Mouse (Mus musculus): ENCODE results near the gene Kdm6b. TPM values are rescaled to one million over a fixed set of nuclear protein-coding genes. Genes with fewer than 3 reads are reported as not detected.

Gene Kdm6b
- polyA plus RNA-seq, 1 experiment from 2014 or later = 19.5 TPM

- H3K4me1 ChIP-seq (replicated peaks) = no peaks in the 10 kb centered on the region
- H3K36me3 ChIP-seq = peaks cover 83% of the 10 kb centered on the region
- no peak for ATAC-seq (replicated peaks; ENCODE audit: insufficient number of reproducible peaks, insufficient read depth, low FRiP score, low read depth)
- no peak overlapping the region for H3K4me2 ChIP-seq
- no peaks in the 10 kb centered on the region for H3K27me3 ChIP-seq
- no peaks in the 10 kb centered on the region for H3K9me3 ChIP-seq (replicated peaks)
- H3K27ac ChIP-seq = no peak overlapping the region
- no peak overlapping the region for H3K9ac ChIP-seq
- WGBS = 86% methylated on average over 12 of the region's 12 CpGs
- H3K4me3 ChIP-seq = no peak overlapping the region
Observed at GRCm38 (mm10) chr11:69357690-69358089, 55.8 kb downstream of the Kdm6b start.

GRCm38 (mm10) chr11:69356544-69356943, 56.9 kb downstream of the Kdm6b start:
- ATAC-seq (replicated peaks; ENCODE audit: insufficient number of reproducible peaks, insufficient read depth, low FRiP score, low read depth) = no peak
- peaks cover 85% of the 10 kb centered on the region for H3K36me3 ChIP-seq
- 87% methylated on average over 5 of the region's 5 CpGs for WGBS

More at GRCm38 (mm10) chr11:69356544-69356943, 56.9 kb downstream of the Kdm6b start:
- Histone ChIP-seq H3K4me2 (no peak overlapping the region), H3K9ac (no peak overlapping the region), H3K4me3 (no peak overlapping the region), H3K4me1 (replicated peaks) (no peaks in the 10 kb centered on the region), H3K27me3 (no peaks in the 10 kb centered on the region), H3K9me3 (replicated peaks) (no peaks in the 10 kb centered on the region), H3K27ac (no peak overlapping the region)

Other genes starting within 250 kb of the Kdm6b start
- 1.9 and 2.1 TPM in 2 replicates for gene Alox8, start 215.8 kb downstream of the Kdm6b start, polyA plus RNA-seq (2015; fragmentation: Nextera tagmentation; extraction: Ambion mirVana)
- gene Gucy2e, start 176.6 kb downstream of the Kdm6b start, polyA plus RNA-seq (2015; fragmentation: Nextera tagmentation; extraction: Ambion mirVana) = 0.08 and 0.13 TPM in 2 replicates
- 12.7 and 17.2 TPM in 2 replicates for gene Cntrob, start 89.9 kb downstream of the Kdm6b start, polyA plus RNA-seq (2015; fragmentation: Nextera tagmentation; extraction: Ambion mirVana)
- gene Trappc1, start 89.7 kb downstream of the Kdm6b start, polyA plus RNA-seq (2015; fragmentation: Nextera tagmentation; extraction: Ambion mirVana) = 163 and 164 TPM in 2 replicates
- gene Kcnab3, start 87.4 kb downstream of the Kdm6b start, polyA plus RNA-seq (2015; fragmentation: Nextera tagmentation; extraction: Ambion mirVana) = 0.77 and 1.1 TPM in 2 replicates
- 6.6 and 7.3 TPM in 2 replicates for gene Rnf227, start 73.2 kb downstream of the Kdm6b start, polyA plus RNA-seq (2015; fragmentation: Nextera tagmentation; extraction: Ambion mirVana)
- 14.2 and 22.9 TPM in 2 replicates for gene Chd3, start 44.3 kb downstream of the Kdm6b start, polyA plus RNA-seq (2015; fragmentation: Nextera tagmentation; extraction: Ambion mirVana)
- 129 and 132 TPM in 2 replicates for gene Naa38, start 18.2 kb downstream of the Kdm6b start, polyA plus RNA-seq (2015; fragmentation: Nextera tagmentation; extraction: Ambion mirVana)
- 20.6 and 24.0 TPM in 2 replicates for gene Cyb5d1, start 18.0 kb downstream of the Kdm6b start, polyA plus RNA-seq (2015; fragmentation: Nextera tagmentation; extraction: Ambion mirVana)
- 37.3 and 40.6 TPM in 2 replicates for gene Tmem88, start 15.4 kb downstream of the Kdm6b start, polyA plus RNA-seq (2015; fragmentation: Nextera tagmentation; extraction: Ambion mirVana)
- gene Dnah2, start 135.4 kb upstream of the Kdm6b start, polyA plus RNA-seq (2015; fragmentation: Nextera tagmentation; extraction: Ambion mirVana) = 0.21 and 0.42 TPM in 2 replicates
- gene Efnb3, start 146.5 kb upstream of the Kdm6b start, polyA plus RNA-seq (2015; fragmentation: Nextera tagmentation; extraction: Ambion mirVana) = 53.8 and 59.7 TPM in 2 replicates
- 13.3 and 17.0 TPM in 2 replicates for gene Wrap53, start 166.6 kb upstream of the Kdm6b start, polyA plus RNA-seq (2015; fragmentation: Nextera tagmentation; extraction: Ambion mirVana)
- 59.4 and 88.1 TPM in 2 replicates for gene Trp53, start 166.7 kb upstream of the Kdm6b start, polyA plus RNA-seq (2015; fragmentation: Nextera tagmentation; extraction: Ambion mirVana)
- gene Atp1b2, start 192.3 kb upstream of the Kdm6b start, polyA plus RNA-seq (2015; fragmentation: Nextera tagmentation; extraction: Ambion mirVana) = 24.2 and 24.5 TPM in 2 replicates
- 0.29 TPM in 1 of 2 replicates, not detected in the other for gene Shbg, start 204.2 kb upstream of the Kdm6b start, polyA plus RNA-seq (2015; fragmentation: Nextera tagmentation; extraction: Ambion mirVana)
- gene Sat2, start 208.3 kb upstream of the Kdm6b start, polyA plus RNA-seq (2015; fragmentation: Nextera tagmentation; extraction: Ambion mirVana) = 14.3 and 16.7 TPM in 2 replicates
- gene Fxr2, start 219.3 kb upstream of the Kdm6b start, polyA plus RNA-seq (2015; fragmentation: Nextera tagmentation; extraction: Ambion mirVana) = 22.9 and 28.5 TPM in 2 replicates
- 0.22 TPM in 1 of 2 replicates, not detected in the other for gene Sox15, start 241.6 kb upstream of the Kdm6b start, polyA plus RNA-seq (2015; fragmentation: Nextera tagmentation; extraction: Ambion mirVana)
- gene Mpdu1, start 249.0 kb upstream of the Kdm6b start, polyA plus RNA-seq (2015; fragmentation: Nextera tagmentation; extraction: Ambion mirVana) = 38.8 and 48.1 TPM in 2 replicates

All from heart, embryonic 15.5 days (tissue).